Mouse (Mus musculus) C2C12 (cell line): Measurements from ENCODE around the gene Acly.

Experiments
- CEBPB ChIP-seq: IDR thresholded peaks from one replicate; pipeline ENCODE4 v1.6.1; 2011; ENCODE audit warnings: low read depth, mild to moderate bottlenecking, control low read depth, moderate library complexity
- CTCF ChIP-seq: IDR thresholded peaks from one replicate; pipeline ENCODE4 v1.5.1; 2011; ENCODE audit not compliant: control insufficient read depth, insufficient read depth, insufficient read length
- FOSL1 ChIP-seq: IDR thresholded peaks from one replicate; pipeline ENCODE4 v1.8.0; 2011; ENCODE audit warnings: mild to moderate bottlenecking, low read length; ENCODE audit not compliant: poor library complexity, insufficient read depth, severe bottlenecking
- MAX ChIP-seq: IDR thresholded peaks from one replicate; pipeline ENCODE4 v1.6.1; 2011; ENCODE audit warnings: mild to moderate bottlenecking, control low read depth
- MYOD1 ChIP-seq: IDR thresholded peaks from one replicate; pipeline ENCODE4 v1.6.1; 2011; ENCODE audit warnings: low read depth; ENCODE audit not compliant: control insufficient read depth, insufficient read length
- MYOG ChIP-seq: IDR thresholded peaks from one replicate; pipeline ENCODE4 v1.6.1; 2011; ENCODE audit not compliant: control insufficient read depth, insufficient read length; ENCODE audit errors: extremely low read depth
- USF1 ChIP-seq: IDR thresholded peaks from one replicate; pipeline ENCODE4 v1.6.1; 2011; ENCODE audit warnings: low read depth, mild to moderate bottlenecking, control low read depth, moderate library complexity

DNA sequence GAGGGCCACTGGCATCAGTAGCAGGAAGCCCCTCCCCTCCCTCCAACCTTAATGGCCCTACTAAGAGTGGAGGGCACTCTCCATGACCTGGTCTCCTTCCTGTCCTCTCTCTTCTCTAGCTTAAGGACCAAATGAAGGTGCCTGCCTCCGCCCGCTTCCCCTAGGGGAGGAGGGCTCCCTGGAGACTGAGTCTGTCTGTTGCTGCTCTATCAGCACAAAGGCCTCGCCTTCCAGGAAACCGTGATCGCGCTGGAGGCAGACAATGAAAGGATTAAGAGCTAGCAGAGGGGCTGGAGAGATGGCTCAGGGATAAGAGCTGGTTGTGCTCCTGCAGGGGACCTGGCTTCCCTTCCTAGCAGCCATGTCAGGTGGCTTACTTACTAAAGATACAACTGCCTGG is 26.5 kb downstream of the Acly start:
- TF ChIP-seq CEBPB, result no peak
- TF ChIP-seq CTCF, result no peak
- TF ChIP-seq MYOG, result no peak
- TF ChIP-seq FOSL1, result no peak
- no peak for TF ChIP-seq MAX
- TF ChIP-seq USF1, result no peak
- TF ChIP-seq MYOD1, result no peak
